Mouse (Mus musculus) Muller cell, postnatal 12 days (primary cell): ENCODE data around the gene Cfdp1.

Source experiments
- DNase-seq: peaks from one replicate; pipeline ENCODE4 v3.0.0-alpha.2; 2015; ENCODE audit errors: inconsistent ontology term

Gene Cfdp1

GRCm38 (mm10) chr8:111796528-111796927 is 57.6 kb downstream of the Cfdp1 start:
- peak; percentile 57 for DNase-seq

GRCm38 (mm10) chr8:111793324-111793917 is 60.7 kb downstream of the Cfdp1 start:
- DNase-seq = no peak

DNA sequence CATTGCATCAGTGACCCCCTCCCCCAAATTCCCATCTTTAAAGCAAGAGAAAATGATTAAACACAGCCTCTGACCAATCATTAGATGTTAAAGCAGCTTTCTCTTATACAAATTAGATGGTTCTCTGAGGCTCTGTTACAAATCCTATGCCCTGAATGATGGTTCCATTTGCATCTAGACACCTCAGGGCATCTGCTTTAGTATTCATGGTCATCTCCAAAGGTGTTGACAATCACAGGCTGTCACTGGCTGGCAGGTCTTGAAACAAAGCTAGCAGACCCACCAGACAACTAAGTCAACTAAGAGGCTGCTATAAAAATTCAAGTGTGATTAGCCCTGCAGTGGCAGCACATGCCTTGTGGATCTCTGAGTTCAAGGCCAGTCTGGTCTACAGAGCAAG is 64.5 kb downstream of the Cfdp1 start:
- DNase-seq = peak; percentile 32

GRCm38 (mm10) chr8:111789200-111789599 is 64.9 kb downstream of the Cfdp1 start:
- no peak for DNase-seq

DNA sequence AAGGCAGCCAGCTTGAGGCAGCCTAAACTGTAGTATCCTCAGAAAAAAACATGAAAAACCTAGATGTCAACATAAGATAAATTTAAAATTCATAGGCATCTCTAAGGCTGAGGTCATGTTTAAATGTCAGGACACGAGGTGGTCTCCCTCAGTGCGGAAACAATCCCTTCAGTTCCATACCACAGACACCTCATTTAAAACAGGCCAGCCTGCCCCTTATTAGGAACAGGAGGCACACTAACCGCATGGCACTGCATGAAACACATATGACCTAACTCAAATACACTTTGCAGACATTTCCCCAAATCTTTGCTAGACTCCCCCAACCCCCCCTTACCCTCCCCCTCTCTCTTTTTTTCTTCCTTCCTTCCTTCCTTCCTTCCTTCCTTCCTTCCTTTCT is 65.6 kb downstream of the Cfdp1 start:
- DNase-seq = no peak

DNA sequence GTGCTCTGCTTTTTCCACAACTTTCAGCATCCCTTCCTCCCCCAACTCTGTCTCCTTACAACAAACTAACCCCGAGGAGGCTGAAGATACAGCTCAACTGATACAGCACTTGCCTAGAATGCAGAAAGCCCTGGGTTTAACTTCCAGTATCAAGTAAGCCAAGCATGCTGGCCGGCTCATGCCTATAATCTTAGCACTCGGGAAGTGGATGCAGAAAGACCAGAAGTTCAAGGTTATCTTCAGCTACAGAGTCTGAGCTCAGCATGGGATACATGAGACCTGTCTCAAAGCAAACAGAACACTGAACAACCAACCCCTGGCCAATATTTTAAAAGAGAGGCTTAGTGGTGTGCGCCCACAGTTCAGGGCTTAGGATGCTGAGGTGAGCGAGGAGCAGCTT is 66.0 kb downstream of the Cfdp1 start:
- no peak for DNase-seq

DNA sequence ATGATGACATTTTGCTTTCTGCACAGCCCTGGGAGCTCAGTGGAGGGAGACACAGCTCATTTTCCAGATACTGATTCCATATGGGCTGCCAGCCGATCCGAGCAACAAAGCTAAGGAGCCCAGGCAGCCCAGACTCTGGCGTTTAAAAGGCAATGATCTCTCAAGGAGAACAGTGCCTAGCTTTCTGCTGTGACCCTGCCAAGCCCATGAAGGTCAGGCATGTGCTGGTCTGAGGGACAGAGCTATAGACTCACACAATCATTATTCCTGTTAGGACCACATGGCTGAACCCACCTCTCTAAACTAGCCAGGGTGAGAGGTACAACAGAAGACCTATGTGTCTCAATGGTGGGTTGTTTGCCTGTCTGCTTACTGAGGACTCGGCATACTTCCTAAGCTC is 66.4 kb downstream of the Cfdp1 start:
- DNase-seq = no peak

- peak; percentile 24 for DNase-seq
Observed at GRCm38 (mm10) chr8:111786701-111787588, 67.1 kb downstream of the Cfdp1 start.

DNA sequence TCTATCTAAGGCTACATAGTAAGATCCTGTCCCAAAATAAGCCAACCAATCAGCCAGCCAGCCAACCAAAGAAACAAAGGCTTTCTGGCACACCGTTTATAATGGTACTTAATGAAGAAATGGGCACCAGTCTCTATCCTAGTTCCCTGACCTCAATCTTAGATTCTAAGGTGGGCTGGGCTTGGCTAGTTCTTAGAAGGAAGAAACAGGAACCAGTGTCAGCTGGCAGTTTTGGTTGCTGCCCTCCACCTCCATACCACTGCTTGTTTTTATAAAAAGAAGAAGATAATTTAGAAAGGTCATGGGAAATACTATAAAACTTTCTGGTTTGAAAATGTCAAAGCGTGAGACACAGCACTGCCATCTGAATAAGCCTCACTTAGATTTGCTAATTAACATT is 68.0 kb downstream of the Cfdp1 start:
- DNase-seq = no peak

- DNase-seq = no peak
Observed at GRCm38 (mm10) chr8:111782671-111783394, 71.3 kb downstream of the Cfdp1 start.

- no peak for DNase-seq
Observed at GRCm38 (mm10) chr8:111782161-111782560, 71.9 kb downstream of the Cfdp1 start.

DNA sequence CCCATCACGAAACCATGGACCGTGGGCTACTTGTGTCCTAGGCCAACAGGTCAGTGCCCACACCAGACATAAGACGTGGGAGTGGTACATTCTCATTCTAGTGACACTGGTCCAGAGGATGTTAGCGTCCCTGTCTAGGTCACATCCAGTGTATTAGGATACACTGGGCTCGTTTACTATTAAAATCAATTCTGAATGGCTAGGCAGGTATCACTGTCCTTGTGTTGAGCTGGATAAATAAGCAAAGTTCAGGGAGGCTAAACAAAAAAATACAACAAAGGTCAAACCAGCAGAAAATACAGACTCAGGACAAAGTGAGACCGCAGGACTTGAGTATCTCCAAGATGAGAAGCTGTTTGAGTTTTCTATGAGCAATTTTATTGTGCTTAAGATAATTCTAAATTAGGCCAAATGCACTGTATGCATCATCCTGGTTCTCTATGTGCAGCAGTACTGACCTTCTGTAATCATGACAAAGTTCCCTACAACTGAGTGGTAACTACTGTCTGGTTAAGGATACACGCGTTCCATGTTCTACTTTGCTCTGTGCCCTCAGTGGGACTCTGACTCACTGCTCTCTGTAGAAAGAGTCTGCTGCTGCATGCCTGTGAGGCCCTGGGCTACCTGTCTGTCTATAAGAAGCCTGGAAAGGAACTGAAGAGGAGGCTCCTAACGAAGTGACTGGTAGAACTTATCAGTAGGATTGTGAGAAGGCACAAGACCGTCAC is 73.2 kb downstream of the Cfdp1 start:
- DNase-seq = no peak

DNA sequence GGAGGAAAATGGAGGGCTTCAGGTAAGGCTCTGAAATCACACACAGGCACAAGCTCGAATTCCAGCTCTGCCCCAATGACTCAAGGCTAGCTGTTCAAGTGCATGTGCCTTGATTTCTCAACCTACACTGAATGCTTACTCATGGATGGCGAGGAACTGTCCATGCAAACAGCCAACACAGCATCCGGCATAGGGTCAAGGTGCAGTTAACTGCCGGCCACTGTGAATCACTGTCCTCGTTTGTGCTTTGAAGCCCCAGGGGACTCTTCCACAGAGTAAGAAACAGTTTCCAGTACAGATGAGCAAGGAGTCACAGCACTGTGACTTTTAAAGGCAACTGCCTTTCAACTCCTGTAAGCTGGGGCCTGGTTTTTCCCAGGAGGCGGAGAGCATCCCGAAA is 74.4 kb downstream of the Cfdp1 start:
- peak; percentile 40 for DNase-seq

GRCm38 (mm10) chr8:111778801-111779200 is 75.3 kb downstream of the Cfdp1 start:
- peak; percentile 45 for DNase-seq

GRCm38 (mm10) chr8:111776492-111776891 is 77.6 kb downstream of the Cfdp1 start:
- no peak for DNase-seq

- DNase-seq = no peak
Observed at GRCm38 (mm10) chr8:111775766-111776165, 78.3 kb downstream of the Cfdp1 start.

- DNase-seq = no peak
Observed at GRCm38 (mm10) chr8:111773476-111773875, 80.6 kb downstream of the Cfdp1 start.

- DNase-seq = no peak
Observed at GRCm38 (mm10) chr8:111773057-111773456, 81.0 kb downstream of the Cfdp1 start.

- DNase-seq = no peak
Observed at GRCm38 (mm10) chr8:111772083-111772482, 82.0 kb downstream of the Cfdp1 start.

GRCm38 (mm10) chr8:111771625-111772020 is 82.5 kb downstream of the Cfdp1 start:
- no peak for DNase-seq

- no peak for DNase-seq
Observed at GRCm38 (mm10) chr8:111770958-111771624, 83.0 kb downstream of the Cfdp1 start.
